Mouse (Mus musculus) adrenal gland, adult 8-10 months (tissue): ENCODE data around the gene Fbxo7. TPM values are rescaled to one million over a fixed set of nuclear protein-coding genes. Genes with fewer than 3 reads are reported as not detected.
"Not testable (repeated sequence)": the region's sequence is repeated elsewhere in the genome, so short reads cannot be mapped to it uniquely, and the experiment has no call there.

ENCODE experiments used
- DNase-seq: peaks from one replicate; pipeline ENCODE4 v3.0.0; 2022
- total RNA-seq, 4 experiments: library from RNA; stranded (reverse); gene quantifications; 2 replicates each; pipeline ENCODE4 v1.2.4; 2022

The Fbxo7 gene
- total RNA-seq, result 10 to 100 TPM; 25.6 to 36.4 (median 30.2) TPM

DNA sequence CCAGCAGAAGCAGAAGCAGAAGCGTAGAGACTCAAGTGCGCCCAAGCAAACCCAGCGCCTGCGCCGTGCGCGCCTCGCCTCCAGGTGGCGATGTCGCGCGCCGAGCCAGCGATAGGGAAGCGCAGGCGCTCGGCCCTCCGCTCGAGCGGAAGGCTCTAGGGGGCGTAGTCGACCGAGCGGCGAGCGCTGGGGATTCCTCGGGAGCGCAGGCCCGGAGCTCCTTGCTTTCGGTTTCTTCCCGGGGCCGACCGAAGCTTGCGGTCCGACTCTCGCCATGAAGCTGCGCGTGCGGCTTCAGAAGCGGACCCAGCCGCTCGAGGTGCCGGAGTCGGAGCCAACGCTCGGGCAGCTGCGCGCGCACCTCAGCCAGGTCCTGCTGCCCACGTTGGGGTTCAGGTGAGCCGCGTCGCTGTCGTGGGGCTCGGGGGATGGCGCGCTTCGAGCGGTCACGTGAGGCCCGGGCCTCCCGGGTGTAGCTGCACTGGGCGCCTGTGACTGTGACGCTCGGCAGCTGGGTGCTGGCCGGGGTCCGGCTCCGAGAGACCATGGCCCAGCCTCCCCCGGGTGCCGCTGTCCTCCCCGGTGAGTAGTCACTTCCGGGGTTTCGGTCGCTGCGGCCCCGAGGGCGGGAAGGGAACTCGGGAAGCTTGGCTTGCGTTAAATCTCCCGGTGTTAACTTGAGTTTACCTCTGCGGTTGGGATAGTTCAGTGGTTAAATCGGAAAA is at the start of gene Fbxo7:
TSS of gene Fbxo7 (plus strand) at position 224 of the 725 bp plus-strand sequence.
- peak; percentile 78 for DNase-seq

GRCm38 (mm10) chr10:85972915-85973314 is 48.9 kb upstream of the Fbxo7 start:
- no peak for DNase-seq

DNA sequence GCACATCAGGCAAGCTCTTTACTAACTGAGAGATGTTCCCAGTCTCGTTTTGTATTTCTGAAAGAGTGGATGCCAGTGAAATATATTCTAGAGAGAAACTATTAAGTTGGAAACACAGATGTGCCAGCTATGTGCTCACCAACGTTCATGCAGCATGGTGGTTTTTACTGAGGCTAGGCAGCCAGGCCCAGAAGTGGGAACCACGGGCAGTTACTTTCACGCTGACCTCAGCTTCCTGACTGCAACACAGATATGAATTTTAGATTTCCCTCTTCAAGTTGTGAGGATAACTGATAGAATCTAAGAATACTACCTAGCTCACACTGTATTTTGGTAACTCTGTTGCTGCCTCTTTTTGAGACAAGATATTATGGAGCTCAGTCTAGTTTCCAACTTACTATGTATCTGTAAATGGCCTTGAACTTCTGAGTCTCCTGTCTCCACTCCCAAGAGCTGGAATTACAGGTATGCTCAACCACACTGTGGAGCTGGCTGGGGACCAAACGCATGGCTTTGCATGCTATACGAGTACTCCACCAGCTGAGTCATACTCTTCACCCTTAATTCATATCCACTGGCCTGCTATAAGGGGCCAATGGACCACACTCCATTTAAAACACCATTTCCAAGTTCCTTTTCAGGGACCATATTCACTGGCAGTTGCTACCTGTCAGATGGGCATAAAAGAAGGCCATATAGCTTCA is 32.2 kb upstream of the Fbxo7 start:
- no peak for DNase-seq

DNA sequence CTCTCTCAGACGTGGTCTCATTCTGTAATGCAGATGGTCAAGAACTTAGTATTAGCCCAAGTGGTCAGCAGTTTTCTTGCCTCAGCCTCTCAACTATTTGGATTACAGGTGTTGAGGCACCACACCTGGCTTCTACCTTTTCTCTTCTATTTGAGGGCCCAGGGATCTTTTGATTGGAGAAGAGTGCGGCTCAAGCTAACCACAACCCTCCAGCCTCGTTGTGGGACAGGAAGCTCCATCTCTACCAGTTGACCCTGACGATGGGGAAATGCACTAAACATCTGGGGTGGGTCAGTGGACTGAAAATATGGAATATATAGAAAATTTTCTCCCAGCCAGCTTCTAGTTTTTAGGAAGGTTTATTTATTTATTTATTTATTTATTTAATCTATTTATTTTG is 29.4 kb upstream of the Fbxo7 start:
- no peak for DNase-seq

DNA sequence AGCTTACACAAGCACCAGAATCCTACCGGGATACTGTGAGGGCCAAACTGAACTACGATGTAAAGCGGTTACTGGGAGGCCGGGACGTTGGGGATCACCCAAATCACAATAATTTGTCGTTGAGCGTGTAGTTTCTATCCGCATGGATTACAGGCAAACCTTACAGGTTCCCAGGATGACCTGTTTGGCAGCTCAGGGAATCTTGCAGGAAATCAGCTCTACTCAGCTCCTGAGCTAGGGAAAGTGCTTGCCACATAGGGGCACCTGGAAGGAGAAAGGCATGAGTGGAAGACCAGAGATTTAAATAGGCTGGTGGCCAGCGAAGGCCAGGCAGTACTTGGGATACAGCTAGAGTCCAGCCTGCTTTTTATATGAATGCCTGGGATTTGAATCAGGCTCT is 27.9 kb upstream of the Fbxo7 start:
- DNase-seq, result no peak

GRCm38 (mm10) chr10:85994543-85995104 is 27.1 kb upstream of the Fbxo7 start:
- no peak for DNase-seq

DNA sequence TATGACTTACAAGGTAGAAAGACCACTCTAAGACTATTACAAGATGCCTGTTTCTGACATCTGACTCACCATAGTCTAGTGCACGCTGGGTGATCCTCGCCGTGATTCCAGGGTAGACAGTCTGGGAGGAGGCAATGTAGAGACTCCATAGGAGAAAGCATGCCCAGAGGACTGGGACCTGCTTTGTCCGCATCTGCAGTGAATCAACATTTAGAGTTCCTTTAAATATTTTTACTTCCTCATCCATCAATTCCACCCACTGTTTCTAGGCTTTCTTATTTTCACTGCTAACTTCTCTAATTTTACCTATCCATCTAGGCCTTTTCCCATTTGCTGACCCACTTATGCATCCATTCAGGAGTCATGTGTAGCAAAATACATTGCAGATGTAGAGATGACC is 21.3 kb upstream of the Fbxo7 start:
- DNase-seq, result no peak

DNA sequence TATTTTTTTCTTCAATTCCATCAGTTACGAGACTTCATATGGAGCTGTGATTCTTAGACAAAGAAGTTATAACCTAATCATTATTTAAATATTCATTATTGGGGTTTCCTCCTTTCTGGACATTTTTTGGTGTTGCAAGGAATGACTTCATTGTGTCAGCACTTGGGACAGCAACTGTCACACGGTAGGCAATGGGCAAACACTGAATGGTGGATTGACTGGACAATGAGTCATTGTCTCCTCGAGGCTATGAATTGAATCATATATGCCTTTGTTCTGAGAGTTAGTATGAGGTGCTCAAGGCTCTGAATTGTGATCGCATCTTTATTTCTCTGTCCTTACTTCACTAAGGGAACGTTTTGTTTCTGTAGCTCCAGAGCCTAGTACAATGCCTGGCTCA is 15.3 kb upstream of the Fbxo7 start:
- no peak for DNase-seq

DNA sequence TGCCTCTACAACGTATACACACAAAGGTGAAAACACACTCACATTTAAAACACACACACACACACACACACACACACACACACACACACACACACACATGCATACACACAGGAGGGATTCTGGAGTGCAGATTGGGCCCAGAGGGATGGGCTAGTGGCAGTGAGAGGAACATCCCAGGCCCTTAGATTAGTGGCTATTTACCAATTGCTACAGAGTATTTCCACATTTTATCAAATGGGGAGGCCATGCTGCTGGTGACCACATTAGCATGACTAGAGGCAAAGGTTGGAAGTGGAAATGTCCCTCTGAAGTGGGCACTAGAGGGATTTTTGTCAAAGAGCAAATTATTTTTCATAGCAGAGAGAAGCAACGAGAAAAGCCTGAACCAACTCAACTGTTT is 12.1 kb upstream of the Fbxo7 start:
- no peak for DNase-seq

DNA sequence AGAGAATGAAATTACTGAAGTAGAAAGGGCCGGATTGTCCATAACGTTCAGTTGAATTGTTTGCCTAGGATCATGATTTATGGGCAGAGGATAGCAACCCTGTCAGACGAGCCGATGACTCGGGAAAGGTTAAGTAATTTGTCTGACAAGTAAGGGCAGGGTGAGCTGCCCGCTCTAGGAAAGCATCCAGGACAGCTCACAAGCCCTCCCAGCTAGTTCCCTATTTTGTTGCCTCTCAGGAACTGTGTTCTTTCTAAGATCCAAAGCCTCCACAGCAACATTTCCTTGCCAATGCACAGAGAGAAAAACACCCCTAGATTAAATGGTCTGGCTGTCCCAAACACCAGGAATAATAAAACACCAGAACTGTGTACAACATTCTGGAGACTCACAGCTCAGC is 11.1 kb upstream of the Fbxo7 start:
- peak; percentile 20 for DNase-seq

DNA sequence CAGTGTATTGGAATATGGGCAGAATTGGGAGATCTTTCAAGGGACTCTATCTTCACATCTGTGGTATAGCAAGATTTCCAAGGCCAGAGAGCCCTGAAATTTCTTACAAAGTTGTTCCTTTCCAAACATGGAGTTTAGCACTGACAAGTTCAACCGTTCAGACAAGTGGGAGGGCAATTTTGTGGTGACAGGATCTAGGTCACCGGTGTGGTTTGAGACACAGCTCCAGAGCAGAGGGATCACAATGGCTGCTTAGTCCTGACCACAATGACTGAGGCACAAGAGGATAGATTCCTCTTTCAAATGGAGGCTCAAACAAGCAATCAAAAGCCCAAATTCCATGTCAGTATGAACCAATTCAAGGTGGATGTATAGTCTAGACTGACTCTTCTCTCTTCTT is 10.6 kb upstream of the Fbxo7 start:
- no peak for DNase-seq

GRCm38 (mm10) chr10:86011781-86012180 is 10.0 kb upstream of the Fbxo7 start, which contains the start of gene Bpifc:
Bpifc (minus strand) TSS chr10:86011895.
- DNase-seq, result no peak

DNA sequence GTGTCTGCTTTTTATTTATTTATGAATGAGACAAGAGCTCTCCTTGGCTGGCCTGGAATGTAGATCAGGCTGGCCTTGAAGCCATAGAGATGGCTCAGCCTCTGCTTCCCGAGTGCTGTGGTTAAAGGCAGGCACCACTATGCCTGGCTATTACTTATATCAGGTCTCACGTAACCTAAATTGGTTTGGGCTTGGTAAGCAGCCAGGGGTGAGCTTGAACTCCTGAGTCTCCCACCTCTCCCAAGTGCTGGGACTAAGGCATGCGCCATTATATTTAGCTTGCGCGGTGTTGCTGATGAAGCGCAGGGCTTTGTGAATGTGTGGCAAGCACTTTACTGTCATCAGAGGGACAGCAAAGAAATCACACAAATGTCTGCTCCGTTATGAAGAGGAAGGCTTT is 4.0 kb upstream of the Fbxo7 start:
- no peak for DNase-seq

GRCm38 (mm10) chr10:86018813-86019212 is 3.0 kb upstream of the Fbxo7 start:
- no peak for DNase-seq

- DNase-seq, result no peak
Observed at GRCm38 (mm10) chr10:86021408-86021748, 394 bp upstream of the Fbxo7 start.

DNA sequence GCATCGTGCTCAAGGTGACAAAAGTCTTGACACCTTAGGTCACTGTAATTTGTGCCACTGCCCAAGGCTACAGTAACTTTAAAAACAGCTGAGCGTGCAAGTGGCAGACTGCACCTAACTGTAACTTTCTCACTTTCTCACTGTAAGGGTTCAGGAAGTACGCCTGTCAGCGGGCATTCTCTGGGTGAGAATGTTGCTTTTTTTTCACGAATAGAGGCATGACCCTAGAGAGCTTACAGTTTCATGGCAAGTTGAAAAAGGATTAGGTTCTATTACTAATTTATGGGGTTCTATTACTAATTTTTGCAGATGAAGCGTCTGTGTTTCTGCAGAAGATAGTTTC is 673 bp downstream of the Fbxo7 start:
- DNase-seq, result no peak

GRCm38 (mm10) chr10:86023149-86023548 is 1.4 kb downstream of the Fbxo7 start:
- no peak for DNase-seq

DNA sequence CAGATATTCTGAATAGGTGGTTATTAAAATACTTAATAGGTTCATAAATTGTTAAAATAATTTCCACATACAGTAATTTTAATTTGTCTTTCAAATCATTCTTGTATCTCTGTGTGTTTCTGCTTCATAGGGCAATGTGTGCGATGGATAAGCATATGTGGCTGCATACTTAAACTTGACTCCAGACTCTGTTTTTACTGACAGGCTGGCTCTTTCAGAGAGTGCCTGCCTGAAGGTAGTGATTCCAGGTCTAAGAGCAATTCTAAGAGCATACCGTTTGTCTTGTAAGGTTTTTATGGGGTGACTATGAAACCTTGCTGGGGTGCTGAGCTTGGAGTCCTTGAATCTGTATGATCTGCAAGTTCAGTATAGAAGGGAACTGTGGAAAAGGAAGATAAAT is 4.1 kb downstream of the Fbxo7 start:
- no peak for DNase-seq

DNA sequence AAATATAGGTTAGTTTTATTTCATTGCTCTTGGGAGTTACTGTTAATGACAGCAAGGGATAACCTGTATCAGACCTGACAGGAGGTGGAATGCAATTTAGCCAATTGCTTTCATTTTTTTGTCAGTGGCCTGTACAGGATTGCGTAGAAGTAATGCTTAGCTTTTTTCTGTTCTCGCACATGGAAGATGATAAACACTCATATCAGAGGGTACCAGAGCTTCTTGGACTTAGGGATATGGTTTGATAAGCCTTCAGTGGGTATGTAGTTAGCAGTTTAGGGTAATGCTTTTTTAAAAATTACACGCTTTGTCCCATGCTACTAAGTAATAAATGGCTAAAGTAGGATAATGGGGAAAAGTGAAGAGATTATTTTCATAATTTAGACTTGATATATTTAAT is 4.6 kb downstream of the Fbxo7 start:
- DNase-seq, result no peak

- not testable (repeated sequence) for DNase-seq
Observed at GRCm38 (mm10) chr10:86026807-86027206, 5.0 kb downstream of the Fbxo7 start.

GRCm38 (mm10) chr10:86030743-86031142 is 9.0 kb downstream of the Fbxo7 start:
- no peak for DNase-seq

- no peak for DNase-seq
Observed at GRCm38 (mm10) chr10:86032517-86032916, 10.7 kb downstream of the Fbxo7 start.

- DNase-seq, result no peak
Observed at GRCm38 (mm10) chr10:86034007-86034728, 12.4 kb downstream of the Fbxo7 start.
